Mouse (Mus musculus) stomach, postnatal 0 days (tissue): Measurements from ENCODE around the gene Ccdc146.

Experiments used
- CTCF ChIP-seq: IDR thresholded peaks from 2 replicates; pipeline ENCODE4 v1.5.1; 2016; ENCODE audit warnings: antibody characterized with exemption, low read depth, mild to moderate bottlenecking, moderate library complexity
- EP300 ChIP-seq: optimal IDR thresholded peaks from 2 replicates; pipeline ENCODE3; 2016; ENCODE audit warnings: antibody characterized with exemption

- TF ChIP-seq CTCF: no peak
- no peak for TF ChIP-seq EP300
Observed at GRCm38 (mm10) chr5:21295683-21296082, 128.8 kb downstream of the Ccdc146 start.
